Mouse (Mus musculus): ENCODE measurements at regions not wholly inside any gene's neighbourhood (a gene's known extent, or its start where the extent isn't known, plus 50 kb on each side); places are given as distances from the start of the nearest gene placed in this dataset.

DNA sequence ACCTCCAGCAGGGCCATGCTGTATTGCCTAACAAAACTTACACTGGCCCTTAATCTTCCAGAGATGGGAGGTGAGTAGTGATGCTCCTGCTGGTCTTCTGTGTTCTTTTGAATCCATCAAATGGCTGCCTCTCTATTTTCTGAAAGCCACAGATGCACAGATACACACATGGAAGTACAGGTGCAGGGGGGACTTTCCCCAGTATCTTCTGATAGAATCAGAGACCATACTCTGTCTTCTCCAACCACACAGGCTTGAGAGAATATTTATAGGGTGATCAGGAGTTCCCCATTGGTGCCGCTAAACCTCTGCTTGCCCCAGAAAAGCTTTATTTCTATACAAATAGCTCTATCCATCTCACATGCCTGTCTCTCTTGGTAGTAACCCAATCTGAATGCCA is 133.5 kb upstream of the Tbl1xr1 start:
- DNase-seq, result no peak

DNA sequence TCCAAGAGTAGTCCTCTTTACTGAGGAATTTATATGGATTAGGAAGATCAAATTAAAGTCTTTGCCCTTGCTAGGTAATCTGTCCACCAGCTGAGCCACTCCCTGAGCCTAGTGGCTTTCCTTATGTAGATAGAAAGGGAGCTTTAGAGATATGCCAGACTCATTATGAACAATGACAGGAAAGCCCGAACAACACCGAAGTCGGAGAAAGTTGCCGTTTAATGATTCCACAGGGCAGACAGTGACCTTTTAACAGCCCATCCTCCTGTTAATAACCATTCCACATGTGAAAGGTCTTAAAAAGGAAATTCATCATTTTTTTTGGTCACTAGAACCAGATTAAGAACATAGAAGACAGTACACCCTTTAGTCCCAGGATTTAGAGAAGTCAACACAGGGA is 130.7 kb upstream of the Tbl1xr1 start:
- no peak for DNase-seq

DNA sequence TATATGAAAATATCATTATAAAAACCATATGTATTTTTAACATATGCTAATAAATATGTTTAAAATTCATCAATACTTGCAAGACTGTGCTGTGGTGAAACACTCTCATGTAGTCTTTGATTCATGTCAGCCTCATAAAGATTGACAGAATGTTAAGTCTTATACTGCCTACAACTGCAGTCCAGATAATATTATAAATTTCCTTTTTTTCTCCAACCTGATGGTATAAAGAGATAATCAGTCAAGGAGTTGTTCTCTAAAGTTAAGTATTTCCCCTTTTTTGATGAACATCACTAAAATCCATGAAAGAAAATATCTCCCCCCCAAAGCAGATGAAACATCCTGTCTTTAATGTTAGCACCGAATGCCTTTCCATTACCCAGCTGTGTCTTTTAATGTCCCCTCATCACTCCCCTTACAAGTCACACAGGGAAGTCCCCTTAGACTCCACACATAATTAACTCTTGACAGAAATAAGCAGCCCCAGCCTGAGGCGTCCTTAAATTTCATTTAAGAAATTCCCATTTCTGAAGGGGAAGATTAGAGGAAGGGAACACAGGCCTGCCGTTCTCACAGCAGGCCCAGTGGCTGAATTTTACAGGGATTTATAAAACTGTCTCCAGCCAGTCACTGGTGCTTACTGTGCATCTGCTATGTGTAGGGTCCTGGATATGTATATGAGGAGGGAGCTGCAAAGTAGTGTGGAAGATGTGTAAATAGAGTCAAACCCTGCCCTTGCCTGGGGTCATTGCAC is 129.0 kb upstream of the Tbl1xr1 start:
- no peak for DNase-seq

DNA sequence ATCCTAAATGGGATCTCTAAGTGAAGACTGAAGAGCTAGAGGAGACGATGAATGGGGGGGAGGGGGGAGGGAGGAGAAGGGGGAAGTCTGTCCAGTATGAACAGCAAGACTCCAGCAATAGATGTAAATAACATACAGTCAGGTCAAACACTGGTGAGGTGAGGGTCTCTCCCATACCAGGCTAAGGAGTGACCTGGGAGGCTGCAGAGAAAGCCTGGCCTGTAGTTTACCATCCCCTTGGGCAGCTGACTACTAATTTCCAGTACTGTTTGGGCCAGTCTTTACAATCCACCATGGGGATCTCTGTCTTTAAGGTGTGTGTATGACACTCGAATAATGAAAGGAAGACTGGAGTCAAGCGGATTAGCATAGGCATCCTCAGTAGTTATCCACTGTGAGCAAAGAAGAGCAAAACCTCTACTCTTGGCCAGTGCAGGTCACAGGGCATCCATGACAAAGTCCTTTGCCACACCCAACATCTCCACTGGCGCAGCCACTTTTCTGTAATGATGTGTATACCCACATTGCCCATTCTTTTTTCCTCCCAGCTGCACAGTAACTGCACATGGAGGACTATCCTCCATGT is 128.3 kb upstream of the Tbl1xr1 start:
- no peak for DNase-seq

DNA sequence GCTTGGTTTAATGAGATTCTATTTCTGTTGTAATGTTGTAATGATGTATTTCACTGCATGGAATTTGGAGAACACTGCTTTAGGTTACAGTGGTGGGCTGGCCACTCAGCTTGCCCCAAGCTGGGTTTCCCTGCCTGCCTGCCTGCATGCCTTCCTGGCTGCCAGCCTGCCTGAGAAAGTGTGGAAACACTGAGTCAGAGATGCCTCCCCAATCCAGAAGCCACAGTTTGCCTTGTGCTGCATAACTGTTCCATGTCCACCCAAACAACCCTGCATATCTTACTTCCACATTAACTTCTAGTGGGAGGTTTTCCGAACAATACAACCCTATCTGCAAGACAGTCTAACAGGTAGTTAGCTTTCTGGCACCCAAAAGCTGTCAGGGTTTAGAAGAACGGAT is 127.0 kb upstream of the Tbl1xr1 start:
- no peak for DNase-seq

DNA sequence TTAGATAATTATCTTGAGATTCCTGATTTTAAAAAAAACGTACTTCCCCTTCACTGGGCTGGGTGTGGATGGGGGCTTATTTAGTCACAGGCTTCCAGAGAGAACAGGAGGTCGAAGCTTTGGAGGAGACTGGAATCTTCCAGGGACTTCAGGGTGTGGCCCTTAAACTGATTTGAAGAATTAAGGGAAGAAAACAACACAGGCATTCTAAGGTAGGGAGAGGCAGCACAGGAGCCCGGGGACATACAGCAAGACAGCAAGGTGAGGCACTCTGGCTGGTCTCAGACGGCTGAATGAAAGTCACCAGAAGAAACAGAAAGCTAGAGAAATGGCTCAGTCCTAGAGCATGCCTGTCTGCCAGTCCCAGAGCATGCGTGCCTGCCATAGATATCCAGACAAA is 125.9 kb upstream of the Tbl1xr1 start:
- DNase-seq, result no peak

DNA sequence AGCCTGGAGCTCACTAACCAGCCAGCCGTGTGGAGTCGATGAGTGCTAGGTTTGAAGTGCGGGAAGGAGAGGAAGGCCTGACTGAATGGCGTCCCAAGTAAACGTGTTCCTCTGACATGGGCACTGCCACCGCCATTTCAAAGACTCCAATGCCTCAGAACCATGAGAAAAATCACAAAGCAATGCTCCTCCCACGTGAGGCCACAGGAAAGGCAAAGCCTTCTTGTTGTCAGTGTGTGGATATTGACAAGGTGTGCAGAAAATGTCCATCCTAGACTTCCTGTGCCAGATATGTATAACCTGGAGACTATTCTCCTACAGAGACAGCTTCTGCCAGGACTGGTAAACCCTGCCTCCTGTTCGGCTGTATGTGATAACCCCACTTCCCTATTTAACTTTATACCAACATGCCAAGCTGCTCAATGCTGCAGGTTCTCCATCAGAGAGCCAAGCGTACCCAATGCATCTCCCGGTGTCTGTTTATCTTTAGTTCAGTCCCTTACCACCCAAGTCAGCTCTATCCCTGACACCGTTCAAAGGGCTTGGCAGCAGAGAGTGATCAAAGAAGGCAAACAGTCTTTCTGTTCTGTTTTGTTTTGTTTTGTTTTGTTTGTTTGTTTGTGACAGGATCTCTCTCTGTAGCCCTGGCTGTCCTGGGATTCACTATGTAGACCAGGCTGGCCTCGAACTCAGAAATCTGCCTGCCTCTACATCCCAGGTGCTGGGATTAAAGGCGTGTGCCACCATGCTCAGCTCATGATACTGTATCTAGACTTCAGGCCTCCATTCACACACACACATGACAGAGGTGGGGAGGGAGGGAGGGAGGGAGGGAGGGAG is 124.8 kb upstream of the Tbl1xr1 start:
- DNase-seq, result no peak

DNA sequence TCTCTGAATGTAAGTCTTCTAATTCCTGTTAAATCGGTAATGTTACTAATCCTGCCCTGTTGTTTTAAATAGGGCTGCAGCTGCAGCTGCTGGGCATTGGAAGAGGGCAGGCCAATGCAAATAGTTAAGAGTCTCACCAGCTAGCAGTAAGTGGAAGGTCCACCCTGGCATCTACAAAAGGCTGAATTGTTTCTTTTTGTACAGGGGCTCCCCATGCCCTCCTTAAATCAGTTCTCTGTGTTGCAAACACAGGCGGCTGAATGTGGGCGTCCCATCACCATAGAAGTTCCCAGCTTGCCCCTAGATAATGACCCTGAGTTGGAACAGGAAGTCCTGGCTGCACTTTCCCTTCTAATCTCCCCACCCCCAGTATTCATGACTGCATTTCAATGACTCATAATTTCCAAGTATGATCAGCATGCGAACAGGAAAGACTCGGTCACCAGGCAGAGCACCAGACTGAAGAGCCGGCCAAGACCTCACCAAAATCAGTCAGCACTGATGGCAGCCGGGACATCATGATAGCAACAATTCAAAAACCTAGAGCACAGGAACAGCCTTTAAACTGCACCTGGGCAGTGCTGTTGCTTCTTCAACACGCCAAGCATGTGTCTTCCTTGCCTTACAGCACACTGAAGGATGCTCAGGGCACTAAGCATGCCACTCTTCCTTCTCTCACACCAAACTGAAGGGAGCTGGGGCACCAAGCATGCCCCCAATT is 123.6 kb upstream of the Tbl1xr1 start:
- peak; percentile 62 to 66 for DNase-seq

DNA sequence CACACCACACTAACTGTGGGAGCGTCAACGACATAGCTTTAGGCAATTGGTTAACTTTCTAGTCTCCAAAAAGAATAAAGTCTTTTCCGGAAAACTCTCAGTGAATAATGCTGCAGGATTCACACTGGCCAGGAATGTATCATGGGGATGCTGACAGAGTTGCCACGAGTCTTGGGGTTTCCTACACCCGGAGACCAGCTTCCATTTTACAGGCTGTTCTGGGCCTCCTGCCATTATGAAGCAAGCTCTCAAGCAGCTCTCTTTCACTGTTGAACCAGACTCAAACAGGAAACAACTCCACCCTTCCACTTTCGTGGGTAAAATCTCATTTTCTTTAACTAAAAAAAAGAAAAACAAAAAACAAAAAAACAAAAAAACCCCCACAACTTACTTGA is 123.0 kb upstream of the Tbl1xr1 start:
- peak in 1 of 2 experiments; percentile 29 for DNase-seq

DNA sequence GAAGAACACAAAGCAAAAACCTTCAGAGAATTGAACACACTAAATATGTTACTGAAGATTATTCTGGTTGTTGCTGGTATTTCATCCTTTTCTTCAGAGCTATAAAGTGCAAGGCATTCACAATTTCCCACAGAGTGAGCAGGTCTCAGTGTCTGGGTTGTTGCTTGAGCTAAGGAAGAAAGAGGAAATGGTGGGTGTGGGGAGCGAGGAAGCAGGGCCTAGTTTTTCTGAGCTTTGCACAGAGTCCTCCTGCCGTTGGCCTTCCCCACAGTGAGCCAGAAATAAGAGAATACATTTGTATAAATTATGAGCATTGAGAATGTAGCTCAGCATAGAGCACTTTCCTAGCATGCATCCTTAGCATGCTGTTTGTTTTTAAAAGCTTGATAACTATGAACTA is 120.8 kb upstream of the Tbl1xr1 start:
- no peak for DNase-seq

DNA sequence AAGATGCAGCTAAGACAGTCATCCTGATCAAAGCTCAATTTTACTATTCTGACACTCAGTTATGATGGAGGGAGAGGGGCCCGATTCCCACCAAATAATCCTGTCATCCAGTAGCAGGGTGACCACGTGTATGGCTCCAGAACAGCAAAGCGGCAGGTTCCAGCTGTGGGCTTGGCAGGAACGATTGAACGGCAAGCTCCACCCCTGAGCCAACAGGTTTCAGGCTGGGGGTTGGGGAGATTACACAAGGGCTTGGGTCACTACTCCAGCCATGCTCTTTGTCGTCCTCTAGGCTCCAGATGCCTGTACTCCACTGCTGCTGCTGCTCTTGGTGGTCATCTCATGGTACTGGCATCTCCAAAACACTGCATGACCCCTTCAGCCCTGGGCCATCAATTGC is 119.3 kb upstream of the Tbl1xr1 start:
- peak; percentile 29 to 35 for DNase-seq

DNA sequence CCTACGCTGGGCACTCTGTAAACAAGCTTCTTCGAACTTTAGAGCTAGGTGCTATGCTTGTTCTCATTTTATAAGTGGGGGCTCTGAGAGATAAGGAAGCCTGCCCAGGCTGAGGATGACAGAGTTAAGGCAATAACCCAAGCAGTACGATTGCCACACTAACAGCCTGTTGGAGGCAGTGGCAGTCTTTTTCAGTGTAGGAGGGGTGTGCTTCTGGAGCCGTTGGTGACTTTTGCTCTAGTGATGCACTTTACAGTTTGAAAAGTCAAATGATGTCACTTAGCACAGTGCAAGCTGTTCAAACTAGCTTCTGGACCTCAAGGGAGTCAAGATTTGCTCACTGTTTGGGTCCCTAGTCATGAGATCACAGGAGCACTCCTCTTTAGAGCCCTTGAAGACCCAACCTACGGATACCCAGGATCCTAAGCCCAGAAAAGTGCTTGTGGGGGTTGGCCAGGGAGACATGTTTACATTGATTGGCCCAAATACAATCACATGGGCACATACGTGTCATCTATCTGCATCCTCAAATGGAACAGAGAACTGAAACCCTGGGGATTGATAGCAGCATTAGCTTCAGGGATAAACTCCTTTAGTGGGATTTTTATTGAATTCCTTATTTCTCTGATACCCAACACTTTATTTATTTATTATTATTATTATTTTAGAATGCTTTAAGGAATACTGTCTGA is 117.7 kb upstream of the Tbl1xr1 start:
- DNase-seq, result peak in 1 of 2 experiments; percentile 19

DNA sequence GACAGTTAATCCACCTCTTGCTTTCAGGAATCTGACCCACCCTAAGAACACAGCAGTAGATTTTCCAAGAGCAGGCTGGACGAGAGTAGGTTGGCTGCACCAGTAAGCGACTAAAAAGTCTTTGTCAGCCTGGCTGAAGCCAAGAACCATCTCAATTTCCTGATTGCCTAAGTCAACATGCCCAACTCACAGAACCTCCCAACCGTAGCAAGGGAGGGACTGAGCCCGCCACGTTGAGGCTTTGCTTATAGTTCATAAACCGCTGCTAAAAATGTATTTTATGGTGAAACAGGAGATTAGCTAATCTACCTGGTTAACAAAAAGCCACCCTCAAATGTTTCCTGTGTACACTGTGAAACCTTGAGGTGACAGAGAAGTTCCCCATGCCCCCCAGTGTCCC is 115.4 kb upstream of the Tbl1xr1 start:
- no peak for DNase-seq

DNA sequence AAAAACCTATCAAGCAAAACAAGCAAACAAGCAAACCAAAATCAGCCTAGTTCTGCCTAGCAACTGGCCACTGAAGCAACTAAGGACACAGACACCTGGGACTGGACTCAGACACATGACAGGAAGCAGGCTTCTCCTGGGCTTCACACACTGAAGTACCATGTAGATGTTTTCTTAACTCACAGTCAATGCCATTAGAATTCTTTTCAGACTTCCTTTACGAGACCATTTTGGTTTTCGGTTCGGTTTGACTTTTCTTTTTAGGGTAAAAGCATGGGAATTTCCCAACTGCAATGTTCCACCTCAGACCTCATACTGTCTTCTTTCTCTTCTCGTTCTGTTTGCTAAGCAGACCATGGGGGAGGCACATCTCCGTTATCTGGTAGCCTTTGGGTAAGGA is 114.7 kb upstream of the Tbl1xr1 start:
- no peak for DNase-seq

DNA sequence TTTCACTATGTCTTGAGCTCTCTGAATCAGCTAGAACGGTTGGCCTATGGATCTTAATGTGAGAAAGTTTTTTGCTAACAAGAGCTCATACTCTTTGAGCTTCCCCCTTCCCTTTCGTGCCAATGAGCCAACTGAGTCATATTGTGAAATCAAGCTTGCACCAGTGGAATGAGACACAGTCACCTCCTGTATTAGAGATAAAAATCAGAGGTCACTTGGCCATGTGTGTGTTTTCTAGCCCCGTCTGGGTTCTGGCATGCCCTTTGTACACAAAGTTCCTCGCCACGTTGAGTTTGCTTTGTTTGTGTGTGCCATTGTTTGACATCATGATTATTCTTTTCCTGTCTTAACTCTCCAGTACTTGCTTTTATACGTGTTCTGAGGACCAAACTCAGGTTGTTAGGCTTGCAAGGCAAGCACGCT is 114.1 kb upstream of the Tbl1xr1 start:
- DNase-seq, result peak in 1 of 2 experiments; percentile 40

DNA sequence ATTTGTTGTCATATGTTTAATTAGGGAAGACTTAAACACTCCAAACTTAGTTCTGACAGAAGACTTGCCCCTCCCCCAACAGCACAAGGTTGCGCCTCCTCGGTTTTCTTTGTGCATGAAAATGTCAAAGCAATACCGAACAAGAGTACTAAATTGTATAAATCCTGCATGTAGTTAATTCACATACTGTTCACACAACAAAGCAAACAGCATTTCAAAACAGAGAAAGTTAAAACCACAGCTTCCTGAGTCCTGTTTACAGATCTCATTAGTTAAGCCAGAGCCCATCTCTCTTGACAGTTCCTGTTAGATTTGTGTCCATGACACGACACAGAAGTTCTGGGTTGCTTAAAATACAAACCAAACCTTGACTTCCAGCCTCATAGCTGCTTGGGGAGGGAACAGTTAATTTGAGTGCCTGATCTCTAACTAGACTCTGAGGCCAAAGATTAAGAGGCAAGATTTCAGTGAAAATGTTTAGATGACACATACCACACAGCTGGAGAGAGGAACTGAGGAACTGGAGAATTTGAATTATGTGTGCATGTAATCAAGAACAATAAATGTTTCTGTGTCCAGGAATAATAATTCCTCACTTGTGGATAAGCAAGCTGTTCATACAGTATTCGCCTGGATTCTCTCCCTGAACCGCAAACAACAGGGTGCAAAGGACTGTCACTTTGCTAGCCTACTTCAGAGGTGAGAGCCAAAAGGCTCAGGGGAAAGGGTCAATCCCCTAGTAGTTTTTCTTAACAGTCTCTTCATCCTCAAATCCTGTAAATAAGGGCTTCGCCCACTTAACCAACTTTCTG is 113.3 kb upstream of the Tbl1xr1 start:
- no peak for DNase-seq

DNA sequence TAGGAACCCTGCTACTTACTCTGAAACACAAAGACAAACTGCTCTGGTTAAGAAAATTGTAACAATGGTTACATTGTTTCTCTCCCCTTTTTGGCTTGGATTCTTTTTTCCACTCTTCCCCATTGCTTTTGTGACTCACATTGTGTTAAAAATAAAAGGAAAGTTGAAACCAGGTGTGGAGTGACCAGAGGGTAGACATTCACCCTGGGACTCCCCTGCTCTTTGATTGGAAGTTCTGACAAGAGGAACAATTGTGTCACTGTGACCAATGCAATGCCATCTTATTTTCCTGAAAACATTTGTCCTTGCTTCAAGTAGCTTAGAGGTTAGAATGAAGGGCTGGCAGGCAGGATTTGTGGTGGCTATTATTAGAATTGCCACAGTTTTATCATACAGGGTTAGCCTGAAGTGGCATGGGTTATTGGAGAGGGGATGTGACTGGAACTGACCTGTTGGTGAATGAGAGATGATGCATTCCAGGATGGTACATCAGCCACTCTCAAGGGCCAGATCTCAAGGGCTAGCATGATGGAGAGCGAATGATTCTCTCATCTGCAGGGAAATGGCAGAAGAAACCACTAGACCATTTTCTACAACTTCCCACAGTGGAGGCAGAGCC is 112.6 kb upstream of the Tbl1xr1 start:
- DNase-seq, result no peak

DNA sequence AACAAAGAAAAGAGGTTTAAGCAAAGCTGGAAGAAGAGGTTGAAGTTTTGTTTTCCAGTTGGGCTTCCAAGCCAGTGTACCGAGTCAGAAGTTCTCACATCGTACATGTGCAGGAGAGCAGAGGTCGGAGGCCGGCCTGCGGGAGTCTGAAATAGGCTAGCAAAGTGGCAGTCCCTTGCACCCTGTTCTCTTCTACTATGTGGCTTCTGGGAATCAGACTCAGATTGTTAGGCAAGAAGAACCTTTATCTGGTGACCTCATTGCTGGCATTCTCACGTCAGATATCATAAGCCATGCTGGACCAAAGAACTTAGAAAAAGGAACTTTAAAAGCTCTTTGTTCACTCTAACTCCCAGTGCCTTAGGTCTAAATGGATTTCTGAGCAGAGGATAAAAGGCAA is 112.0 kb upstream of the Tbl1xr1 start:
- DNase-seq, result no peak

DNA sequence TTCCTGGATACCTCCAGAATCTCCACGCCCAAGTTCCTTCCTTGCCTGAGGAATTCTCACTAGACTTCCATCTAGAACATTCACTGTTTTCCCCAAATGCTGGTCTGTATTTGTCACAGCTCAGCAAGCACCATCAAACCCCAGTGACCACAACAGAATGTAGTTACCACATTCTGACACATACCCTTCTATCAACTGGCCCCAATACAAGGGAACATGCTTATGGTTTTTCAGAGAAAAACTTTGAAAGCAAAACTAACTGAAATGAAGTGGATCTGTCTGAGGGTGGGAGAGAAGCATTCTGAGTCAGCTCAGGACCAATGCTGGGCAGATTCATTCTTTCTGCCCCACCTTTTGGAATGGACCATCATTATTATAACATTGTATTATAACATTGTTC is 110.9 kb upstream of the Tbl1xr1 start:
- DNase-seq, result no peak

DNA sequence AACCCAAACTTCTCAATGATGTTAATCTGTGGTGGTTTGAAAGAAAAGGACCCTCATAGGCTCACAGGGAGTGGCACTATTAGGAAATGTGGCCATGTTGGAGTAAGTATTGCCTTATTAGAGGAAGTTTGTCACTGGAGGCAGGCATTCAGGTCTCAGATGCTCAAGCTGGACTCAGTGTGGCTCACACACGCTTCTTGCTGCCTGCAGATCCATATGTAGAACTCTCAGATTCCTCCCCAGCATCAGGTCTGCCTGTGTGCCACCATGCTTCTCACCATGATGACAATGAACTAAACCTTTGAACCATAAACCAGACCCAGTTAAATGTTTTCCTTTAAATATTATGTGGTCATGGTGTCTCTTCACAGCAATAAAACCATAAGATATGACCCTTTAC is 104.7 kb upstream of the Tbl1xr1 start:
- DNase-seq, result no peak

DNA sequence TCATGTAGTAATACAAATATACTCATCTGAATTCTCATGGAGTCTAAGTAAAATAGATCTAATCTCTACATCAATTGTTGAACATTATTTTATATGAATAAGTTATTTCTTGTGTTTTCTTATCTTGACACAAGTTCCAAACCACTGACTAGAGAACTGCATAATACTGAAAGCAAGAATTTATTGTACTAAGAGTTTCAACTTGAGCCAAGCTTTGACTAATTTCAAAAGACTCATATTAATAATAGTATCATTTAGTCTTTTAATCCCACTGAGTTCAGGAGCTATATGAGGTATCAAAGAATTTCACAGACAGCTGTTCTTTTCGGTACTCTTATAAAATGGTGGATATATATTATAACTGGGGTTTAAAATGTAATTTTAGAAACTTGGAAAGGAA is 103.3 kb upstream of the Tbl1xr1 start:
- no peak for DNase-seq
